Mouse (Mus musculus) limb, embryonic 13.5 days (tissue): ENCODE measurements around the gene Zc2hc1c. TPM values are rescaled to one million over a fixed set of nuclear protein-coding genes. Genes with fewer than 3 reads are reported as not detected.
"Not testable (repeated sequence)": the region's sequence is repeated elsewhere in the genome, so short reads cannot be mapped to it uniquely, and the experiment has no call there.

Source experiments
- ATAC-seq: fragments of 200-750 bp; cut with Nextera tagmentation; 2 replicates; pipeline ENCODE4 v1.8.0; 2017; ENCODE audit warnings: low read depth, moderate number of reproducible peaks, moderate TSS enrichment; ENCODE audit not compliant: low FRiP score
- H3K27ac ChIP-seq: fragments of 300-500 bp; sonication (generic); 2 replicates; pipeline ENCODE4 v1.5.1; 2015; ENCODE audit warnings: inconsistent platforms, mild to moderate bottlenecking, moderate library complexity
- H3K27me3 ChIP-seq: fragments of 300-500 bp; sonication (generic); 2 replicates; pipeline ENCODE4 v1.6.1; 2015; ENCODE audit warnings: mild to moderate bottlenecking, inconsistent platforms
- H3K36me3 ChIP-seq: fragments of 300-500 bp; sonication (generic); 2 replicates; pipeline ENCODE4 v1.6.1; 2015; ENCODE audit warnings: inconsistent platforms, mild to moderate bottlenecking, moderate library complexity
- H3K4me1 ChIP-seq: fragments of 300-500 bp; sonication (generic); 2 replicates; pipeline ENCODE4 v1.6.1; 2015; ENCODE audit warnings: inconsistent platforms
- H3K4me2 ChIP-seq: fragments of 300-500 bp; sonication (generic); replicated peaks from 2 replicates; pipeline ENCODE4 v1.6.1; 2015; ENCODE audit warnings: inconsistent platforms, mild to moderate bottlenecking, moderate library complexity
- H3K4me3 ChIP-seq: fragments of 300-500 bp; sonication (generic); 2 replicates; pipeline ENCODE4 v1.5.1; 2015; ENCODE audit warnings: moderate library complexity, mild to moderate bottlenecking, inconsistent platforms
- H3K9ac ChIP-seq: fragments of 300-500 bp; sonication (generic); 2 replicates; pipeline ENCODE4 v1.6.1; 2015; ENCODE audit warnings: mild to moderate bottlenecking, inconsistent platforms
- H3K9me3 ChIP-seq: fragments of 300-500 bp; sonication (generic); 2 replicates; pipeline ENCODE4 v1.6.1; 2016; ENCODE audit warnings: inconsistent platforms
- WGBS: fragments of 180-500 bp; shearing (Covaris S2); methylation state at CpG from one replicate; pipeline ENCODE4 v1.1.7; 2015; 5-methylcytosine and 5-hydroxymethylcytosine counted together
- polyA plus RNA-seq: library from polyadenylated mRNA; unstranded; fragments of >200 nt; fragmentation: Nextera tagmentation; extraction: Ambion mirVana; gene quantifications from 2 replicates; pipeline ENCODE4 v1.2.1, GENCODE M21; 2015

The Zc2hc1c gene
- polyA plus RNA-seq, 1 experiment from 2014 or later: 1.0 TPM

DNA sequence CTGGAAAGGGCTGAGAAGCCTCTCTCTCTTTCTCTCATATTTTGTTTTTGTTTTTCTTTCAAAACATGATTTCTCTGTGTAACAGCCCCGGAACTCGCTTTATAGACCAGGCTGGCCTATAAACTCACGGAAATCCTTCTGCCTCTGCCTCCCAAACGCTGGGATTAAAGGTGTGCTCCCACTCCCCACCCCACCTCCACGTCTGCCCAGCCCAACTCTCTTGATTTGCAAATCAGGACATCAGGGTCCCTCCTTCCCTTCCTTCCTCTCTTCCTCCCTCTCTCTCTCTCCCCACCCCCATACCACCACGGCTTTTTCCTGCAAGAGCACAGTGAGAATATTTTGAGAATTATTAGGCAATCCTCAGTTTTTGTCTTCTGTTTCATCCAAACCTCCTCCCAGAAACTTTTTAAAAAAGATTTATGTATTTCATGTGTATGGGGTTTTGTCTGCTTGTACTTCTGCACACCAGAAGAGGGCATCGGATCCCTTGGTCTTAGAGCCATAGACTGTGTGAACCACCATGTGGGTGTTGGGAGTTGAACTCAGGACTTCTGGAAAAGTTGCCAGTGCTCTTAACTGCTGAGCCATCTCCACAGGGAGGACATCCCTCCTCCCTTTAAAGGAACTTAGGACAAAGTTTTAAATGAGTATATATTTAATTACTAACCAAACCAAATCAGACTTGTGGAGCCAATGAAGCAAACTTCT is 17.1 kb upstream of the Zc2hc1c start:
- Histone ChIP-seq H3K27me3 (no peaks in the 10 kb centered on the region), H3K9me3 (peaks cover 13% of the 10 kb centered on the region), H3K4me3 (no peak overlapping the region; the same call in 1 of the 2 replicates), H3K4me1 (peaks cover 4% of the 10 kb centered on the region; the same call in 1 of the 2 replicates), H3K4me2 (peak overlapping the region; percentile 63), H3K9ac (no peak overlapping the region), H3K27ac (no peak overlapping the region), H3K36me3 (peaks cover 9% of the 10 kb centered on the region)
- WGBS: 80% methylated on average over 7 of the region's 7 CpGs
- no peak for ATAC-seq

GRCm38 (mm10) chr12:85271843-85272206 is 16.6 kb upstream of the Zc2hc1c start:
- no peak overlapping the region for H3K9ac ChIP-seq
- 0 out of 2 replicates have a peak, but pooled peaks cover 3% of the 10 kb centered on the region for H3K4me1 ChIP-seq
- no peak overlapping the region for H3K4me3 ChIP-seq
- 76% methylated on average over 4 of the region's 4 CpGs for WGBS
- H3K36me3 ChIP-seq: peaks cover 9% of the 10 kb centered on the region
- peaks cover 13% of the 10 kb centered on the region for H3K9me3 ChIP-seq
- no peak overlapping the region for H3K4me2 ChIP-seq
- ATAC-seq: no peak
- no peaks in the 10 kb centered on the region for H3K27me3 ChIP-seq
- H3K27ac ChIP-seq: no peak overlapping the region

DNA sequence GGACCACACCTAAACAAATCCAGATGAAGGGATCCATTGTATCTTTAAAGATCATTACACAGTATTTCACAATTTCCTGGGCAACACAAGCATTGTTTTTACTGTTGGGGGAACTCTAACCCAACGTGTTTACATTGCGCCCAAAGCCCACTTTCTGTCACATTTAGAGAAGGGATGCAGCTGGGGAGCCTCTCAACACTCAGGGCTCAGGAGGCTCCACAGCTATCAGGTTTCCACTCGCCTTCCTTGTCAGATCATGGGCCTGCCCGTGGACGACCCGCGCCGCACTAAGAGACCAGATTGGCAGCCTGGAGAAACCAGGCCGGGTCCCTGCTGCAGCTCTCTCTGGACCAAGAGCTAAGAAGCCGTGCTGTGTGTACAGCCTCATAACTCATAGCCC is 14.9 kb upstream of the Zc2hc1c start:
- Histone ChIP-seq H3K27me3 (no peaks in the 10 kb centered on the region), H3K4me2 (no peak overlapping the region), H3K36me3 (peaks cover 11% of the 10 kb centered on the region), H3K4me1 (0 out of 2 replicates have a peak, but pooled peaks cover 3% of the 10 kb centered on the region), H3K4me3 (no peak overlapping the region), H3K9ac (no peak overlapping the region), H3K9me3 (0 out of 2 replicates have a peak, but pooled peaks cover 5% of the 10 kb centered on the region), H3K27ac (no peak overlapping the region)
- ATAC-seq: no peak
- 68% methylated on average over 10 of the region's 10 CpGs for WGBS

GRCm38 (mm10) chr12:85276273-85276672 is 12.1 kb upstream of the Zc2hc1c start:
- Histone ChIP-seq H3K4me1 (peaks cover 6% of the 10 kb centered on the region), H3K27me3 (no peaks in the 10 kb centered on the region), H3K9me3 (no peaks in the 10 kb centered on the region), H3K27ac (no peak overlapping the region), H3K4me2 (no peak overlapping the region), H3K36me3 (peaks cover 11% of the 10 kb centered on the region), H3K4me3 (no peak overlapping the region), H3K9ac (no peak overlapping the region)
- 72% methylated on average over 5 of the region's 5 CpGs for WGBS
- ATAC-seq: no peak

- 94% methylated on average over 10 of the region's 10 CpGs for WGBS
- Histone ChIP-seq H3K36me3 (peaks cover 11% of the 10 kb centered on the region), H3K4me1 (peaks cover 6% of the 10 kb centered on the region), H3K9ac (no peak overlapping the region), H3K4me2 (no peak overlapping the region), H3K9me3 (no peaks in the 10 kb centered on the region), H3K27me3 (no peaks in the 10 kb centered on the region), H3K4me3 (no peak overlapping the region), H3K27ac (no peak overlapping the region)
- ATAC-seq: no peak
Observed at GRCm38 (mm10) chr12:85278919-85279318, 9.5 kb upstream of the Zc2hc1c start.

DNA sequence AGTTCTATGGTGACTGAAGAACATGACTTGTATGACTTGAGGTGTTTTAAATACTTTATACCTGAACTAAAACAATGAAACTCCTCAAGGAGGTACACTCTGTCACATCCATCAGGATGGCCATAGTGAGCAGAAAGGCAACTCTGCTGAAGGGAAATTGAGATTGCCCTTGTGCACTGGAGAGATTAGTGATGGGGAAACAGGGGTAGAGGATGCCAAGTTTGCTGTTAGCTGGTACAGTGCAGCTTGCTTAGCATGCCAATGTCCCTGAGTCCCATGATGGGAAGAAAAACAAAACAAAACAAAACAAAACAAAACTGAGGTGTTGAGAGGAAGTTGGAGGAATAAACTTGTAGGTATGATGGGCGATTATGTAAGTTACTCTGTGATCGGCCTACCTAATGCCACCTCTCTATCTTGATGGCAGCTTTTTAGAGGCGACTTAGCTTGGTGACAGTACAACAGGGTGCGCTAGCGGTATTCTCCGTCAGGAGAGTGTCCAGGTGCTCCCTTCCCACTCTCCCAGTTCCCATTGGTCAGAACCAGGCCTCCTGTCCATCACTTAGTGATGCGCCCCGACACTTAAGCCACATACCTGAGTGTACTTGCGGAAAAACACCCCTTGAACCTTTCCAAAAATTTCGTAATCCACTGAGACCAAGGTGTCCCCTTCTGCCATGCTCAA is 8.9 kb upstream of the Zc2hc1c start:
- 0 out of 2 replicates have a peak overlapping the region, but pooled peaks have one; percentile 72 for H3K27ac ChIP-seq
- WGBS: 7% methylated on average over 10 of the region's 10 CpGs
- peaks cover 6% of the 10 kb centered on the region for H3K4me1 ChIP-seq
- peak overlapping the region; percentile 88 for H3K4me2 ChIP-seq
- no peaks in the 10 kb centered on the region for H3K9me3 ChIP-seq
- peaks cover 10% of the 10 kb centered on the region for H3K36me3 ChIP-seq
- no peaks in the 10 kb centered on the region for H3K27me3 ChIP-seq
- peak overlapping the region; percentile 77 for H3K4me3 ChIP-seq
- peak overlapping the region; percentile 83 for H3K9ac ChIP-seq
- ATAC-seq: 0 out of 2 replicates have a peak, but pooled peaks have one; percentile 13

GRCm38 (mm10) chr12:85280105-85280844 is 8.1 kb upstream of the Zc2hc1c start:
- H3K9me3 ChIP-seq: no peaks in the 10 kb centered on the region
- peak; percentile 98 for ATAC-seq
- H3K4me2 ChIP-seq: peak overlapping the region; percentile 88
- H3K27ac ChIP-seq: peak overlapping the region; percentile 72; the same call in 1 of the 2 replicates
- 0 out of 2 replicates have a peak, but pooled peaks cover 3% of the 10 kb centered on the region for H3K36me3 ChIP-seq
- H3K9ac ChIP-seq: peak overlapping the region; percentile 83
- H3K4me3 ChIP-seq: peak overlapping the region; percentile 77
- H3K27me3 ChIP-seq: no peaks in the 10 kb centered on the region
- WGBS: under 1% methylated on average over 31 of the region's 31 CpGs
- peaks cover 6% of the 10 kb centered on the region for H3K4me1 ChIP-seq

DNA sequence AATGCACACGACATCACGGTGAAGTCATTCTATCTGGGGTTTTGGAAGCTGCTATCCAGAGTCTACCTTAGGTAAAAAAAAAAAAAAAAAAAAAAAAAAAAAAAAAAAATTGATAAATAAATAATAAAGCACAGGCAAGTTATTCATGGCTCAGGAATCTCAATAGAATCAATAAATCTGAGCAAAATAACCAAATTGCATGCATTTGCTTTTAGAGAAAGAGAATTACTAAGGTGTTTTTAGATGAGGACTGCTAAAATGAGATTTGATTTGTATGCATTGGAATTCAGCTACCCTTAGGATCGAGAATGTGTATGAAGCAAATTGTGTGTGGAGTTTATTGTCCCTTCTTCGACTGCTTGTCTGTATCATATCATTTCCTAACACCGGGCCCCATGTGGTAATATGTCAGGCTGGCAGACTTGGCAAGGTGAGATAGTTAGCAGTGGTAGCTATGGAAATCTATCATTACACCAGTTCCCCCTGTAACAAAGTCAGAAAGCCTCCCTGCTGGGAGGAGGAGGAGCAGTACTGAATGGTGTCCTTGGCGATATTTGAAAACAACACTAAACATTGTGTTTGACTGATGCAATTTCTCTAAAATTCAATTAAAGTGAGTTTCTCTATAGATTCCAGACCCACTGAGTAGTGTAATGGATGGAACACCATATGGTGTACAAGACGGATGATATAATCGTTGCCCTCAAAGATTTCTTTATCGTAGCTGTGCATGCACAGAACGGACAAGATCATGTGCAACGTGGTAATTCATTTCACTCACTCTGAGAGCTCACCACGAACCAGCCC is 7.3 kb upstream of the Zc2hc1c start:
- Histone ChIP-seq H3K9me3 (no peaks in the 10 kb centered on the region), H3K9ac (no peak overlapping the region), H3K27ac (no peak overlapping the region), H3K36me3 (0 out of 2 replicates have a peak, but pooled peaks cover 2% of the 10 kb centered on the region), H3K4me2 (peak overlapping the region; percentile 88), H3K4me3 (peak overlapping the region; percentile 77), H3K27me3 (no peaks in the 10 kb centered on the region), H3K4me1 (peaks cover 6% of the 10 kb centered on the region)
- no peak for ATAC-seq
- 72% methylated on average over 12 of the region's 12 CpGs for WGBS

DNA sequence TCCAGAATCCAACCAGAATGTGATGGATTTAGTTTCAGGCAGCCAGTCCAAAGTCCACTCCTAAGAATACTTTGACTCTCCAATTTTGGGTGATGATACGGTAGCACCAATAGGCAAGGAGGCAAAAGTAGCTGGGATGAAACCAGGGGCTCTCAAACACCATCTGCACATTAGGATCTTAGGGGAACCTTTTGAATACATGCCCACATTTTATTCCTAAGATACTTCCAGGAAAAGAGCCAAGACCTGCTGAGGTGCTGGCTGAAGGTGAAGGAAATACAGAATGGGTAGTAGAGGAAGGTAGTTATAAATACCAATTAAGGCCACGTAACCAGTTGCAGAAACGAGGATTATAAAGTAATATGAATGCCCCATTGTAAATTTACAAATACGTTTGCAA is 6.6 kb upstream of the Zc2hc1c start:
- not testable (repeated sequence) for H3K27me3 ChIP-seq, H3K27ac ChIP-seq, H3K9ac ChIP-seq, H3K4me2 ChIP-seq, H3K36me3 ChIP-seq, H3K4me1 ChIP-seq, H3K9me3 ChIP-seq, H3K4me3 ChIP-seq, ATAC-seq
- WGBS: 54% methylated on average over 2 of the region's 4 CpGs

- WGBS: 73% methylated on average over 8 of the region's 8 CpGs
- no peak for ATAC-seq
- no peaks in the 10 kb centered on the region for H3K9me3 ChIP-seq
Observed at GRCm38 (mm10) chr12:85284331-85284730, 4.1 kb upstream of the Zc2hc1c start.

DNA sequence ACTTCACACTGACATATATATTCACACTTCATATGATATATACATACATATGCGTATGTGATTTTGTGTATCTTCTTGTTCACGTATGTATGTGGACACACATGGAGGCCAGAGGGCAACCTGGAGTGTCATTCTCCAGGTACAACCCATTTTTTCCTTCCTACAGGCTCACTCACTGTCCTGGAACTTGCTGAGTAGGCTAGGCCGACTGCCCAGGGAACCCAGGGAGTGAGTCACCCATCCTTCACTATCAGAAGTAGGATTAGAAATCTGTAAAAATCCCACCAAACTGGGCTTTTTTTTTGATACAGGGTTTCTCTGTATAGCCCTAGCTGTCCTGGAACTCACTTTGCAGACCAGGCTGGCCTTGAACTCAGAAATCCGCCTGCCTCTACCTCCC is 3.4 kb upstream of the Zc2hc1c start:
- Histone ChIP-seq H3K9ac (no peak overlapping the region), H3K4me2 (no peak overlapping the region), H3K27me3 (no peaks in the 10 kb centered on the region), H3K4me1 (peaks cover 22% of the 10 kb centered on the region), H3K4me3 (no peak overlapping the region), H3K36me3 (no peaks in the 10 kb centered on the region), H3K9me3 (no peaks in the 10 kb centered on the region), H3K27ac (no peak overlapping the region)
- no peak for ATAC-seq
- WGBS: 91% methylated on average over 4 of the region's 4 CpGs

More at GRCm38 (mm10) chr12:85284331-85284730, 4.1 kb upstream of the Zc2hc1c start:
- no peaks in the 10 kb centered on the region for H3K27me3 ChIP-seq
- no peak overlapping the region for H3K9ac ChIP-seq
- H3K4me1 ChIP-seq: peaks cover 21% of the 10 kb centered on the region
- H3K4me3 ChIP-seq: no peak overlapping the region
- H3K4me2 ChIP-seq: no peak overlapping the region
- no peak overlapping the region for H3K27ac ChIP-seq
- H3K36me3 ChIP-seq: no peaks in the 10 kb centered on the region
